Mouse (Mus musculus): ENCODE measurements around the gene Ip6k1.

Ip6k1 gene

GRCm38 (mm10) chr9:108094998-108095411, 92.7 kb downstream of the Ip6k1 start:
- DNase-seq (ENCODE audit: low read depth, low spot score), result peak; percentile 45

DNA sequence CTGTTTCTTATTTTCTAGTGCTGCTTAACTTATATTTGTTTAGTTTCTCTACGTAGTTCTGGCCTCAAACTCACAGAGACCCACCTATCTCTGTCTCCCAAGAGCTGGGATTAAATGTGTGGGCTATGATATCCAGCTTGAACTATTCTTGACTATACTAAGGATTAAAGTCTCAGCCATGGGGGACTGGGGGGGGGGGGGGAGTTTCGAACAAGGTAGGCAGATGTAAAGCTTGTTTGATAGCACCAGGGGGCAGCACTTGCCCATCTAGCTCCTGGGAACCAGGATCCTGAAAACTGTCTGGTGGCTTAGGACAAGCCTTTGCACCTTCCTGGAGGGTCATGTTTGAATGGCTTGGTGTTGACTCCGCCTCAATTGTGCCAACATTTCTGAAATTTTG, 93.2 kb downstream of the Ip6k1 start:
- peak; percentile 88 for DNase-seq (ENCODE audit: low read depth, low spot score)

- no peak for DNase-seq (ENCODE audit: low read depth, low spot score)
Observed at GRCm38 (mm10) chr9:108095949-108096712, 93.8 kb downstream of the Ip6k1 start.
